Mouse (Mus musculus) ovary, postnatal 36 days (tissue): ENCODE measurements around the gene Pgf.
"Not testable (repeated sequence)": the region's sequence is repeated elsewhere in the genome, so short reads cannot be mapped to it uniquely, and the experiment has no call there.

Experiments
- DNase-seq: peaks from one replicate; pipeline ENCODE4 v3.0.0; 2022; ENCODE audit warnings: low spot score, mixed read lengths

The Pgf gene

DNA sequence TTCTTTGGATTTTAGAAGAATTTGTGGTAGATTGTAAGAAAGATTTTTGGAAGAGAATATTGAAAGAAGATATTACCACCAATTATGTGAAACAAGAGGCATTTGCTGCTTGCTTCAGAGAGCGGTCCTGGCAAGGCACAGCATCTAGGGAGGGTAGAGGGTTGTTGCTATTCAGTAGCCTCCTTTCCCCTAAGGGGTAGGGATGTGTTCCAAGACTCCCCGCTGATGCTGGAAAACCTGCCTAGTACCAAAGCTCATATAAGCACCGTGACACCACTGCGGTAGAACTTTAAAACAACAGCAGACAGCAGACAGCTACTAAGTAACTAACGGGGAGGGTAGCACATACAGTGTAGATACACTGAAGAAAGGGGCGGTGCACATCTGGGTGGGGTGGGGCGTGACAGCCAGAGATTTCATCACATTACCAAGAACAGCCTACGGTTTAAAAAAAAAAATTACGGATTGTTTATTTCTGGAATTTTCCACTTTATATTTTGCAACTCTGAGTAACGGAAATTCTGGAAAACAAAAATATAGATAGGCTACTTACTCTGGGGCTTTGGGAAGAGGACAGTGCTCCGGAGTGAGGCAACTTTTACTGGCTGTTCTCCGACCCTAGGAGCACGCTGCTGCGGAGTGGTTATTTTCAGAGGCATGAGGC lies 19.7 kb downstream of the Pgf start:
- no peak for DNase-seq

DNA sequence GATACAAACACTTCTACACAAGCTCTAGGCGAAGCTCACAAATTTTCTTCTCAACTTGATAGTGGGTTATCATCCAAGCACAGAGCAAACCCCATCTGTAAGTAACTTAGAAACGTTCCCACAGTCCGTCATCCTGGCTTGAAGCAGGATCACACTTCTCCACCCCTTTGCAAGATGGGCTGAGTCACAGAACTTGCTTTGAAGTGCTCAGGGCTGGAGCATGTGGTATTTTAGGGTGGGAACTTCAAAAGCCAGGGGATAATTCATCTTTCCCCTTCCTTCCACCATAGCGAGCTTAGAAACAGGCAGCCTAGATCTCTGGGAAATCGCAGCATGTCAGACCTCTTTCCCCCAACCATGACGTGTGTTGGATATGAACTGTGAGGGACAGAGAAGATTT lies 21.3 kb downstream of the Pgf start:
- no peak for DNase-seq

DNA sequence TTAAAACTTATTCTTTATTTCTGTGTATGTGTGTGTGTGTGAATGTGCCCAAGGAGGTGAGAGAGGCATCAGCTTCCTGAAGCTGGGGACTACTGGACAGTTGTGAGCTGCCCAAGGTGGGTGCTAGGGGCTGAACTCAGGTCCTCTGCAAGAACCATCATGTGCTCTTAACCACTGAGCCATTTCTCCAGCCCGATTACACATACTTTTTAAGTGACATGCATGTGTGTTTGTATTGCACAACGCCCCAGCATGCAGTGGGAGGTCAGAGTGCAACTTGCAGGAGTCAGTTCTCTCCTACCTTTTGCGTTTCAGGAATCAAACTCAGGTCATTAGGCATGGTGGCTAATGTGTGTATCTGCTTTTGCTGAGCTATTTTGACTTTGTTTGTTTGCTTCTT lies 24.6 kb downstream of the Pgf start:
- DNase-seq = no peak

DNA sequence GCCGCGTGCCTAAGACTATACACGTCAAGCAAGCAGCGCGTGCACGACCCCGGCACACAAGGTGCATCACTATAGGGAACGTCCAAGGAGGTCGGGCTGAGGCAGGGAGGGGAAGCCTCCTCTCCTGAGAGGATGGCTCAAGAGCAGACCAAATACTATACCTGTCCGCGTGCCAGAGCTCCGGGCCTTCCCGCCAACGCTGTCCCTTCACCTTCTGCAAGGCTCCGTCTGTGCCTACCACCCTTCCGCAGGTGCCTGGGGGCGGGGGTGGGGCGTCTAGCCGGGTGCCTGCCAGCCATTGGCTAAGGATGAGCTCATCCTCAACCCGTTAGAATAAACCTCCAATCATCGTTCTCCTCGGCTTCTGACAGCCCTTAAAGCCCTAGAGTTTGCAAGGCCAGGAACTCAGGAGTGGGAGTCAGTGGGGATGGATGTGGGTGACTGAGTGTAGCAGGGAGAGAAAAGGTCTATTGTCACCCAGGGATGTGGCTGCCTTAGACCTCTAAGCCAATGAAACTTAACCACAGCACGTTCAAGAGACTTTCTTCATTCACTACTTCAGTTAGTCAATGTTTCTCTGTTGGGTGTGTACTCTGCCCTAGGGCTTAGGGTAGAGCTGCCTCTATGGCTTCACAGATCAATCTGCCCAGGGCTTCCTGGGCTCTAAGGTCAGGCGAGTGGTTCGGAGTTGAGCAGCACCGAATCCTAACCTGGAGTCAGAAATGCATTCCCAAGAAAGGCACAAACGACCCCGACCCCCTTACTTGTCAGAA lies 26.4 kb downstream of the Pgf start, which contains the start of gene Rps6kl1:
Gene Rps6kl1 (minus strand): TSS at position 263 of the 773 bp plus-strand sequence.
- no peak for DNase-seq

DNA sequence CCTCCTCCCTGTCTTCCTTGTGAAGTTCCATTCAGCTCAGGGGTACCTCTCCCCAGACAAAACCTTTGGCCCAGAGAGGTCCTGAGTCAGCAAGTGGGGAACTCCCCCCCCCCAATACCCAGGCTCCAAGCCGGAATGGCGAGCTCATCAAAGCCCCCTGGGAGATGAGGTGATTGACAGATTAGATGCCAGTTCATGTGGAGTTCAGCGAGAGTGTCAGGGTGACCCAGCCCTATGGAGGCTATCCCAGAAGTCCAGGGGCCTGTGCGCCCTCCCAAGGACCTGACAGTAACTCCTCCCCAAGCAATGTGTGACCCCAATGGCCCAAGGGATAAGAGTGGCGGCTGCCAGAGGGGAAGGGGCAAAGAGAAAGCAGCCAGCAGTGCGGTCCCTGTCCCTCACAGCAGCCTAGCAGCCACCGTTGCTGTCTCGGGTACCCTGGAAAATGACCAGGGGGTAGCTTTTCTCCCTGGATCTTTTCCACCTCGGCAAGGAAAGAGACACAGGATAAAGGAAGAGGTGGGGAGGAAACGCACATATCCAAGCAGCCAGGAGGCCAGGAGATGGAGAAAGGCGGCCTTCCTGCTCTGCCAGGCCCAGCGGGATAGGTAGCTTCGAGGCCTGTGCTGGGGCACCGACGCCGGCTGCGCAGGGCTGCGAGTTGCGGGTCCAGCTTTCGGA lies 27.1 kb downstream of the Pgf start:
- DNase-seq = no peak

DNA sequence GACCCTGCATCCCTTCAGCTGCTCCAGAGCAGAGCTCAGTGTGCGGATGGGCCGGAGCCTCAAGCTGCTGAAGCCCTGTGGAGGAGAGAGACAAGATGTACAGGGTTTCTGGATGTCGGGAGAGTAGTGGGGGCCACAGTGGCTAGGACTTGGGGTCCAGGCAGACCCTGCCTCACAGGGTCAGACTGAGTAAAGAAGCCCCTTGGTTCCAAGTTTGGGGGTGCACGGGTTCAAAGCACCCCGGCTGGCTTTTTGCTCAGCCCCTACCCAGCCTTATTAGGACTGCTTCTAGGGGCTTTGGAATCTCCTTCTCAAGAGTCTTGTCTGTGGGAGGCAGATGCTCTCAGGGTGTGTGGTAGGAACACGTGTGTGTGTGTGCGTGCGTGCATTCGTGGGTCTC lies 30.7 kb downstream of the Pgf start:
- DNase-seq = no peak

DNA sequence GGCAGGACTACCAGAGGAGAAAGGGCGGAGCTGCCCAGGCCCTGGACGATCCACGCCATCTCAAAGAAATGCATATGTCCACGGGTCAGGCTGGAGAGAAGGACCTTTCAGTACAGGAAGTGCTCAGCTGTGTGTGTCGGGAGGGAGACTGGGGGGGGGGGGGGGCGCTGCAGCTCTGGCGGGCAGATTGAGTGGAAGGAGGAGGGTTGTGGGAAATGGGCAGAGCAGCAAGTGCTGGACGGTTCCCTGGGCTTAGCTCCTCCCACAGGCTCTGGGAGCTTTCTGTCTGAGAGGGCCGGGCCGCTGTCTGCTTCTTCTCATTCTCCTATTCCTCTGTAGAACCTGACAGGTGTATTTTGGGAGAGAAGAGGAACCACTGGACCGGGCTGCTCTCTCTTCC lies 31.2 kb downstream of the Pgf start:
- DNase-seq = no peak

DNA sequence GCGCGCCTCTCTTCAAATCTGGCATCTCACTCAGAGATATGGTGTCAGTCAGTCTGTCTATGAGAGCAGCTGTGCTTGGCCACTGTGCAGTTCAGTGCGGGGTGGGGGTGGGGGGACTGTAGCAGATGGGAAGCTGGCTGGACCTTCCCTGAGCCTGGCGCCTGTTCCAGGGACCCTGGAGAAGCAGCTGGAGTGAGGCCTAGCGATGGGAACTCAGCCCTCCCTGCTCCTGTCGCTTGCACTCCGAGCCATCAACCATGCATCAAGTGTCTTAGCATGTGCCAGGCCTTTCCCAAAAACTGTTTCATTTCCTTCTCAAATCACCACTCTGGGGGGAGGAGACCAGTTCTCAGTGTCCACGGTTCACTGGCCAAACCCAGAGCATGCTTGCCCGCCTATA lies 32.0 kb downstream of the Pgf start:
- no peak for DNase-seq

DNA sequence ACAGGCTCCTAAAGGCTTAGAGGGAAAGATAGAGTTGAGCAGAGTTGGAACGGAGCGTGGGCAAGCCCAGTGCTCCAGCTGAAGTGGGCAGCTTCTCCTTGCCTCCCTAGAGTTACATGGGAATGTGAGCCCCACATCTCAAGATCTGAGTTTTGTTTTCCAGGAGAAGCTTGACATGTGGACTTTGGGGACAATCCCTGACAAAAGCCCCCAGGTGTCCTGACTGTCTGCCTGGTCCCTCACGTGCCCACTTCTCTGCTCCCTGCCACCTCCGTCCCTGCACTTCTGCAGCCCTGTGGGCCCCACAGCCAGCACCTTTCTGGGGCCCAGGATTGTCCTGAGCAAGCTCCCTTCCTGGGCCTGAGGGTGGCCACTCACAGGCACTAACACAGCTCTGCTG lies 32.8 kb downstream of the Pgf start:
- DNase-seq = no peak

DNA sequence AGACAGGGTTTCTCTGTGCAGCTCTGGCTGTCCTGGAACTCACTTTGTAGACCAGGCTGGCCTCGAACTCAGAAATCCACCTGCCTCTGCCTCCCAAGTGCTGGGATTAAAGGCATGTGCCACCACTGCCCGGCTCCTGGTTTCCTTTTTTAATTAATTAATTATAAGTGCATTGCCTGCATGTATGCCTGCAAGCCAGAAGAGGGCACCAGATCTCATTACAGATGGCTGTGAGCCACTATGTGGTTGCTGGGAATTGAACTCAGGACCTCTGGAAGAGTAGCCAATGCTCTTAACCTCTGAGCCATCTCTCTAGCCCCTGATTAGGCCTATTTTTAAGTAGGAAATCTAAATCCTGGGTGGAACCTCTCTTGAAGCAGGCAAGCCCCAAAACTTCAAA lies 33.3 kb downstream of the Pgf start:
- not testable (repeated sequence) for DNase-seq

DNA sequence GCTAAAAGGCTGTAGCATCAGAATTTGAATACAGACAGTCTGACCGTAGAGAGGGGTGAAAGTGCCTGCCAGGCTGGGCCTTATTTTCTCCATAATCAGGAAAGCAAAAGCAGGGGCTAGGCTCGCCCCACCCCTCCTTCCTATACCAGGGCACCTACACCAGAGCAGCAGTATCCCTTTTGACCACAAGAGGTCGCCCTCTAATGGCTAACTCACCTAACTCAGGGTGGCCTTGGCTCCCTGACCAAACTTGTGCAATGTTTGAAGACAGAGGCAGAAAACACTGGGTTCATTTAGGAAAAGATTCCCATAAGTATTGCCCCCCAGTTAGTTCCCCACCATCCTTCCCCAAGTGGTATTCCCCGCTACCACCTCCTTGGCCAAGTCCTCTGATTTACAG lies 34.8 kb downstream of the Pgf start:
- peak; percentile 69 for DNase-seq

DNA sequence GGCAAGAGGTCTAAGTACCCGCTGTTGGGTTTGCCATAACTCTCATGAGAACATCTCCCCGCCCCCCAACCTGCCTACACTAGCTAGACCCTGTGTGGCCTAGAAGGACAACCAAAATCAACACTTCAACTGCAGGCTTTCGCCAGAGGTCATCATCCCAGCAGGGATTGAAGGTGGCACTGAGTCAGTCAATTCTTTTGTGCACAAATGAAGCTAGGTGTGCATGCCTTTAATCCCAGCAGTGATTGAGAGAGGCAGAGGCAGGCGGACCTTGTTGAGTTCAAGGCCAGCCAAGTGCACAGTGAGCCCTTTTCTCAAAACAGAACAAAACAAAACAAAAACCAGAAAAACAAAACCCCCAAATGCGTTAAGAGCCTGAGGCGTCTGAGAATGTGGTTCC lies 36.5 kb downstream of the Pgf start:
- no peak for DNase-seq

DNA sequence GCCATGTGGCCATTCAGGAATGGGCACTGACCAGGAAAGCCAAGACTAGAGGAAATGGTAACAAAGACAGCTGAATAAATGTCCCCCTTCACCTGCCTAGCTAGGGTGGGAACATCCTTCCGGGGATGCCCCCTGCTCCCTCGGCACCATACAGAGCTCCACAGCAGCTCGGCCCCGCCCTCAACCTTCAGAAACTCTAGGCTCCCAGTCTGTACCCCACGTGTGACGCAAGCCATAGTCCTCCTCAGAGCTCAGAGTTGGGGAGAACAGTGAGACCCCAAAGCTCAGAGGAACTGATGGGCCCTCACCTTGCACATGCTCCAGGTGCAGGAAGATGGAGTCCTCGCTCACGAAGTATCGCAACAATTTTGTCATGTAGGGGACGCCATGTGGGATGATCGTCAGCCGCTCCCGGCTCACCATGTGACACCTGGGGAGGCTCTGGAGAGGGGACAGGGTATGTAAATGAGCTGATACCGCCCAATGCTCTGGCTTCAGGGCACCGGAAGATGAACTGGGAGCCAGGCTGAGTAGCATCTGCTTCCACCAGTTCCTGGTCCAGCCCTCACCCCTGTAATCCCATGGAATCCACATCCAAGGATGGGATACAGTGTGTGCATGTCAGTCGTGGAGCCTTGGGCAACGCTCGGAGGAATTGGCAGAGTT lies 37.4 kb downstream of the Pgf start:
- DNase-seq = no peak

DNA sequence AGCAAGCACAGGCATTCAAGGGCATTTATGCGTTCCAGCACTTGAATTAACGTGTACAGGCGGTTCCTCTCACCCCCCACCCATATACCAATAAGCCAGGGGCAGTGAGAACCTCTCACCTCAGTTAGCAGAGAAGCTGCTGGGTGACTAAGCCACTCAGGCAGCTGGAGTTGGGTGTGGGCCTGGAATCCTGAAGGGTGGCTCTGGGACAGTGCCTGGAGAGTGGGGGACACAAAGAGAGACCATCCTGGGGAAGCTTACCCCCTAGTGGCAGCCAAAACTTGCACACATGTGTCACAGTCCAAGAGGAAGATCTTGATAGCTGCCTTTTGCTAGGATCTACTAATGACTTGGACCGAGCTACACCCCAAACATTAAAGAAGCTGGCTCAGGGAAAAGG lies 41.0 kb downstream of the Pgf start:
- DNase-seq = no peak

DNA sequence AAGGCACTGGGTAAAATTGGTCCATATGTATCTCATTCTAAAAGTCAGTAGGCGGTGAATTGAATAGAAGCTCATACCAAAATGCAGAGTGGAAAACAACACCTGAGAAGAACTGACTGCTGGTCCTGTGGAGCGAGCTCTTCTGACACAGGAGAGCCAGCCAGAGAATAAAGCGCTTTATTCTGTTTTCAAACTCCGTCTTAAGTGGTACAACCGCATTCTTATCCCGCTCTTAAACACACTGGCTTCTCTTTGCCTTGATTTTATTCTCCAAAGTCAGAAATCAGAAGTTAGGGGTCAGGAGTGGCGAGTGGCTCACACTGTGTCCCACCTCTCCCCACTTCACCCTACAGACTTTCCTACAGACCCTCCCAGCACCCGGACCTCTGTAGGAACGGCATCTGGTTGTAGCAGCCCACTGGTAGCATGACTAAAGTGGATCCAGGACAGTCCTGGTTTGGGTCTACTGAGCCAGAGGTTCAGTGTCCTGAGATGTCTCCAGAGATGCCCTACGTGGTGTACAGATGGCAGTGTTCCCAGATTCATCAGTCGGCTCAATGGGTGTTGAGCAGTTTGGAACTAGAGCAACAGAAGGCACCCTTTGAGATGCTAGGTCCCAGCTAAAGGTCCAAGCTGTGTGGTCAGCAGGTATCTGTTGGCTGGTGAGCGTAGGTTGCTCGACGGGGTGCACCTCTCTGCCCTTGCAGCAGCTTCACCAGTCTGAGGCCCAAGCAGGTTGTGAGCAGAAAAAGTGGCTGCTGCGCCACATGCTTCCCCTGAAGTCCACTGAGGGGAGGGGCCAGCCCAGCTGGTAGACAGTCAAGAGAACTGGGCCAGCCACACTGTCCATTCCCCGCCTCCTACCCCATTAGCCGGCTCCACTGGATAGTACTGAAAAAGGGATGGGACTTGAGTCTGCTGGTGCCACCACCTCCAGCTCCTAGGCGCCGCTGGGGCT lies 41.8 kb downstream of the Pgf start:
- no peak for DNase-seq

DNA sequence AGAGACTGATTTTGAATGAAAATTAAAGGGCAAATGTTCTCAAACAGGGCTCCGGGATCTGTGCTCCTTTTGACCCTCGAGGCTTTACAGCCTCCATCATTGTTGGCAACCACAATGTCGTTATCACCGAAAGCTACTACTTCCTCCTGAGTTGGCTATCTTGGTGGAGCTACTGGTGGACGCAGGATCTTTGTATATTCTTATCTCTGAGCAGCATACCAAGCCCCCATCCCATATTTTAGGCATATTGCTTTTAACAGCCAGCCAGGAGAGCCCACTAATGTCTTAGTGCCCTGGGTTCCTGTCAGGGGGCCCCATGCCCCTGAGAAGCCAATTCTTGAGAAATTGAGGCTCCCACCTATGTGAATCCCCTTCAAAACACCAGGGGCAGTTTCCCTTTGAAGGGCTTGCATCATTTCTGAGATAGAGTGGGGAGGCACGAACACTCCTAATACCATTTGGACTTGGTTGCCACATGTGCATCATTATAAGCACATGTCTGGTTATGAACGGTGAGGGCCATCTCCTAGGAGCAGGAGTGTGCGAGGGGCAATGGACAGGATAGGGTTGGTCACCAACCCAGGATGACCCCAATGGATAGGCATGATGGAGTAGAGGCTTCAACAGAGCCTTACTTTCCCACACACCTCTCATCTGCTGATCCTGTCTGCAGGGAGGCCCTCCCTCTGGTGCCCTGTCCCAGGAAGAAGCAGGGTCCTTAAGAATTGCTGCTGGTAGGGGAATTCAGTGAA lies 43.4 kb downstream of the Pgf start:
- DNase-seq = no peak

DNA sequence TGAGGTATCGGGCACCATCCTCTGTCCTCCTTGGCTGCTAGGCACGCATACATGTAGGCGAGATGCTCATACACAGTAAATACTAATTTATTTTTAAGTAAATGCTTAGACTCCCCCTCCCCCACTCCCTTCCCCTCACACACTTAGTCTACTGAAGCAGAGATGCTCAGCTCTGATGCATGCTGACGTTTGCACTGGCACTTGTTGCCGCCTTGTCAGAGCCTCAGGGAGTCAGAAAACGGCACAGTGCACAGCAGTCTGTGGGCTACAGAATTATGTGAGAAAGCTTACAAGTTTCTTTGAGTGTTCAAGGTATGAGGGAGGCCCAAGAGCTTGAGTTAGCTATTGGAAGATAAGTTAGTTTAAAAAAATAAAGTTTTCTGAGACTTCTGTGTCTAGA lies 46.2 kb downstream of the Pgf start:
- DNase-seq = no peak

DNA sequence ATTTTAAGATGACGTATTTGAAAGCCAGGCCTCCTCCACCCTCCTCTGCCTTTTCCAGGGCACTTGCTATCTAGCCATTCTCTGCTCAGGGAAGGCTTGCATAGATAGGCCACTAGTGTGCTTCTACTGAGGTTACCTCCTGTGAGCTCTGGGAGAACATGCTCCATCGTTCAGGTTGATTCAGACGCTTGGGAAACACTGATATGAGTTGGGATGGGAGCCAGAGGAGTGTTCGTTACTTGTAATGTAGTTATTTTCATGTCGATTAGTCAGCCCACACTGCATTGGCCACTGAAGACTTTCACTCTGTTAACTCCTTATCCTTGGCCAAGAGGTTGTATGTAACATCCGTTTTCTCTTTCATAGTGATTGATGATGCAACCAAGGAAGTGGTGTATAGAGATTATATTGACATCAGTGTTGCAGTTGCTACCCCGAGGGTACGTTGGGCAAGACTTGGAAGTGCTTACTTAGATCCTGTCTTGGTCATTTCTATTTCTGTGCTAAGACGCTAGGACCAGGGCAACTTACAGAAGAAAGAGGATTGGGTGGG lies 48.1 kb downstream of the Pgf start:
- DNase-seq = no peak

DNA sequence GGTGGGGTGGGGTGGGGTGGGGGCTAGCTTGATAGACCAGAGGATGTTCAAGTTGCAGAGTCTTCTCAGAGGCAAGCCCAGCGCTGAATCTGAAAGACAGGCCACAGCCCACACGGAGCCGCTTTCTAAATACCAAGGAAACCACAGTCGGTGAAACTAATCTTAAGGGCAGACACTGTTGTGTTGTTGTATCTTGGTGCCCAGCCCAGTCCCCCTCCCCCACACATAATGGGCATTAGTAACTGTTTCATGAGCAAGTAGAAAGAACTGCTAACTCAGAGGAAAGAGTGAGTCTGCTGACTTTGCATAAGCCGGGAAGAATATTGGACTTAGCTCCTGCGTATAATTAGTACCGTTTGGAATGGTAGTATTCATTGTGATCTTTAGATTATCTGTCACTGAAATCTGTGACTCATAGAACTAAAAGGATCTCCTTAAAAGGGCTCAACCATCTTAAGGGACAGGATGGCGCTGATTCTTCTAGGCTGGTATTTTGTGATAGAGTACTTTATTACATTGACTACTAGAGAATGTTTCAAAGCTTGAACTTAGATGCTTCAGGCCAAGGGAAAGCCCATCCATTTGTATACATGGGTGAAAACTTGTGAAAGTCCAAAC lies 50.5 kb downstream of the Pgf start:
- no peak for DNase-seq

DNA sequence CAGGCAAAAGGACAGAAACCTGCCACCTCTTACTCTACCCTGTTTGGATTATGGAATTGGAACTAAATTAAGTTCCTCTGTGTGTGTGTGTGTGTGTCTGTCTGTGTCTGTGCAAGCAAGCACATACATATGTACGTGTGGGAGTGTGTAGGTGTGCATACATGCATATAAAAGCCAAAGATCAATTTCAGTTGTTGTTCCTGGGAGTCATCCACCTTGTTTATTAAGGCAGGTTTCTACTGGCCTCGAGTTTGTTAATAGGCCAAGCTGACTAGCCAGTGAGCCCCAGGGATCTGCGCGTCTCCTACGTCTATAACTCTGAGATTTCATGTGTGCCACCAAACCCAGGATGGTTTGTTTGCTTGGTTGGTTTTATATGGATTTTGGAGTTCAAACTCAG lies 52.8 kb downstream of the Pgf start:
- no peak for DNase-seq
